Mouse (Mus musculus) gastrocnemius, postnatal 14 days (tissue): ENCODE data around the gene Cryab. TPM values are rescaled to one million over a fixed set of nuclear protein-coding genes. Genes with fewer than 3 reads are reported as not detected.

ENCODE experiments used
- DNase-seq: peaks from one replicate; pipeline ENCODE4 v3.0.0; 2021; ENCODE audit warnings: mixed read lengths
- intact Hi-C: fragments of 180-260 bp; cut with DNase I; formaldehyde crosslinking; loops from one replicate; pipeline ENCODE4 v1.15.1; 2025; ENCODE audit warnings: low total_unique reads
- total RNA-seq, 2 experiments: library from RNA; stranded (reverse); gene quantifications; 2 replicates each; pipeline ENCODE4 v1.2.3; 2021

Gene Cryab
- total RNA-seq, 2 experiments from 2014 or later, result 804 to 989 TPM

DNA sequence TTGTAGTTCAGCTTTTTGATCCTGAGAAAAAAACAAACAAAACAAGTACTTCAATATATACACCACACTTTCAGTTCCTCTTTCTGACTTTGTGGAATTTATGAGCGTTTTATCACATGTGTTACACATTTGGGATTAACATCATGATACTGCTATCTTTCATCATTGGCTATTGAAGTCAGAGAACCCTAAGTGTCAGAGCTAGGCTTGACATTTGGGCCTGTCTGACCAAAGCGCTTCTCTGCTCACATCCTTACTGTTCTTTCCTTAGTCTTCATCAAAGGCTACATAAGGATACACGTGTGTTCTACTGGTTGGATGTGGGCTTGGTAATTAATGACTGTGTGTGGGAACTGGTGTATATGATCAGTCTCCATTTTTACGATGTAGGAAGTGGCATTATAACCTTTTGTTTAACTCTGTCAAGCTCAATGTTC, 22.9 kb downstream of the Cryab start:
- intact Hi-C loops, result no loop called here
- no peak for DNase-seq

- intact Hi-C loops, result no loop called here
- peak; percentile 84 for DNase-seq
These were observed 24.0 kb downstream of the Cryab start, which contains the start of the genes Alg9 and 1110032A03Rik for GRCm38 (mm10) chr9:50774991-50775612. Gene Alg9, plus strand, starts transcription at chr9:50775019. Gene 1110032A03Rik, minus strand, starts transcription at chr9:50775520.

DNA sequence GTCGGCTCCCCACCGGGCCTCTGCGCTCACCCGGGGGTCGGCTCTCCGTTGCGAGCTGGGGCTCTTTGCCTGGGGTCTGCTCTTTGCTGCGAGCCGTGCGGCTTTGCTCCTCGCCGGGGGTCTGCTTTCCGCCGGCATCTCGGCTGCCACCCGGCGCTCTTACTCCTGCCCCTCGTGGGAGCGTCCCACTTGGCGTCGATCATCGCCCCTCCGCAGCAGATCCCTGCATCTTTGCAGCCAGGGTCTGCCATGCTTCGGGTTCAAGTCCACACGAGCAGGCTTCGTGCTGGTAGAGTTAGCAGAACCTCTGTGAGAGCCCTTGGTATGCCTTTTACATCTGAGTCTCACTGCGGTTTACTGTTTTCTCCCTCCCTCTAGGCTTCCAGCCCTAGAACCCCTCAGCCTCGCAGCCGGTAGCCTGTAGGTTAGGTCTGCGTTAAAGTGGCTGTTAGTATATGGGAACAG, 24.6 kb downstream of the Cryab start:
- intact Hi-C loops, result no loop called here
- no peak for DNase-seq

GRCm38 (mm10) chr9:50776162-50776760, 25.1 kb downstream of the Cryab start:
- intact Hi-C loops, result no loop called here
- DNase-seq, result no peak

DNA sequence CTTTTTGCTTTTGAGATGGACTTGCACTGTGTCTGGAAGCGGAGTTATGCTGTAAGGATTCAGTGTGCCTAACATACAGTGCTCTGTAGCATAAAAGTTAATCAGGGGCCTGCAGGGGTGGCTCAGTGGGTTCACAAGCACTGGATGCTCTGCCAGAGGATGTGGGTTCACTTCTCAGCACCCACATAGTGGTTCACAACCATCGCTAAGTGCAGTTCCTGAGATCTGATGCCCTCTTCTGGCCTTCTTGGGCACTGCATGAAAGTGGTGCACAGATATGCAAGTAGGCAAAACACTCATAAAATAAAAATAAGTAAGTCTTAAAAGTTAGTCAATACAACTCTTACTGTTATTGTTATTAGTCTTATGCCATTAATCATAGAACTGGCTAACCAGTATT, 31.0 kb downstream of the Cryab start:
- DNase-seq, result no peak
- intact Hi-C loops, result no loop called here

GRCm38 (mm10) chr9:50795266-50795665, 44.1 kb downstream of the Cryab start:
- intact Hi-C loops, result loop anchor here (10.0 kb wide), 1 partner anchor 360 kb away; no protein-coding TSS in a partner anchor
- DNase-seq, result no peak

DNA sequence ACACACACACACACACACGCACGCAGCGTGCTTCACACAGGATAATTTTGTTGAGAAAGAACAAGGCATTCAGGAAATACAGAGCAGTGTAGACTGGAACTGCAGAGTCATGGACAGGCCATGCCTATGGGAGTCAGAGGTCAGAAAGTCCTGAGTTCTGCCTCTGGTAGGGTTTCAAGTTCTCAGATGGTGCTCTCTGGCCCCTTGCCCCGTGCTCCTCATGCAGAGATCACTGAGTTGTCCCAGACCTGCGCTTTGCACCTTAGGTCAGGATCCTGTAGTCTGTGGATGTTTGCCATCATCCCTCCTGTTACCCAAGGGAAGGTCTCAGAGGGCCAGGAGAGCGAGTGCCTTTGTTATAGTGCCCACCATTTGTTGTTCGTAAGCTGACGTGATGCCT, 45.7 kb downstream of the Cryab start:
- no peak for DNase-seq
- intact Hi-C loops, result loop anchor here (10.0 kb wide), 1 partner anchor 358 kb away; no protein-coding TSS in a partner anchor

DNA sequence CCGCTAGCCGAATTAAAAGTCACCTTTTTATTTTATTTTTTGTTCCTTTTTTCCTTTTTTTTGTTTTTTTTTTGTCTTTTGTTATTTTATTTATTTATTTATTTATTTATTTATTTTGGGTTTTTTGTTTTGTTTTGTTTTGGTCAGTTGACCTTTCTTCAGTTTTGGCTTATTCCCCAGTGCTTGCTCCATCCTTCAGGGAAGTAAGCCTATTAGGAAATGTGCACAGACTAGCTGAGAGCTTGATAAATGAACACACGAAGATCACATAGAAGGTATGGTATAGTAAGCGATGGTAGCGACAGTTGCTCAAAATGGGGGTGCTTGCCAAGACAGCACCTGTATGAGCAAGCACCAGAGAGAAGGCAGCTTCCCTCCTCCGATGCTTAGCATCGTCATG, 46.5 kb downstream of the Cryab start:
- DNase-seq, result no peak
- intact Hi-C loops, result loop anchor here (10.0 kb wide), 1 partner anchor 357 kb away; no protein-coding TSS in a partner anchor

GRCm38 (mm10) chr9:50798368-50798767, 47.2 kb downstream of the Cryab start:
- no peak for DNase-seq
- intact Hi-C loops, result loop anchor here (10.0 kb wide), 1 partner anchor 356 kb away; no protein-coding TSS in a partner anchor

GRCm38 (mm10) chr9:50800985-50801384, 49.9 kb downstream of the Cryab start:
- intact Hi-C loops, result no loop called here
- DNase-seq, result peak; percentile 27

- no peak for DNase-seq
- intact Hi-C loops, result no loop called here
These were observed 52.0 kb downstream of the Cryab start for GRCm38 (mm10) chr9:50803055-50803671.

Other genes with a start within 250 kb of the Cryab start
- gene Pts, start 222.6 kb upstream of the Cryab start, total RNA-seq, result 10 to 100 TPM; 10.9 to 11.4 TPM
- gene Il18, start 196.5 kb upstream of the Cryab start, total RNA-seq, result under 1 TPM; 0.53 to 0.74 TPM
- under 1 TPM; 0.13 to 0.18 TPM for gene Bco2, start 196.1 kb upstream of the Cryab start, total RNA-seq
- not detected for gene Tex12, start 190.0 kb upstream of the Cryab start, total RNA-seq
- 100 to 1,000 TPM; 334 to 384 TPM for gene Sdhd, start 147.5 kb upstream of the Cryab start, total RNA-seq
- 100 to 1,000 TPM; 144 to 150 TPM for gene Timm8b, start 147.4 kb upstream of the Cryab start, total RNA-seq
- gene Pih1d2, start 134.0 kb upstream of the Cryab start, total RNA-seq, result under 1 TPM; 0.35 to 0.74 TPM
- 10 to 100 TPM; 12.8 to 13.0 TPM for gene Nkapd1, start 133.9 kb upstream of the Cryab start, total RNA-seq
- 100 to 1,000 TPM; 235 to 280 TPM for gene Dlat, start 91.5 kb upstream of the Cryab start, total RNA-seq
- 1 to 10 TPM; 3.7 to 4.2 TPM for gene Dixdc1, start 11.8 kb upstream of the Cryab start, total RNA-seq
- 1 to 10 TPM; 1.7 to 2.5 TPM for gene 2310030G06Rik, start 4.8 kb upstream of the Cryab start, total RNA-seq
- 100 to 1,000 TPM; 130 to 134 TPM for gene Hspb2, start 1.0 kb downstream of the Cryab start, total RNA-seq
- 1 to 10 TPM; 3.4 to 4.4 TPM for gene Fdxacb1, start 16.9 kb downstream of the Cryab start, total RNA-seq
- gene Alg9, start 23.7 kb downstream of the Cryab start, total RNA-seq, result 1 to 10 TPM; 7.1 to 8.6 TPM
- gene 1110032A03Rik, start 24.2 kb downstream of the Cryab start, total RNA-seq, result 10 to 100 TPM in 1 of 2 experiments, 1 to 10 TPM in 1; 7.9 to 11.9 TPM
- gene Ppp2r1b, start 94.0 kb downstream of the Cryab start, total RNA-seq, result 1 to 10 TPM; 5.5 to 5.8 TPM